Mouse (Mus musculus): Measurements from ENCODE around the gene Mmp8. TPM values are rescaled to one million over a fixed set of nuclear protein-coding genes. Genes with fewer than 3 reads are reported as not detected.
A peak's percentile ranks its signal among the peaks of the same experiment; 100 is the strongest.

Gene Mmp8
- 0.67 and 0.94 TPM in 2 replicates for polyA plus RNA-seq (2015; fragmentation: Nextera tagmentation; extraction: Ambion mirVana)

- Histone ChIP-seq H3K27me3 (replicated peaks) (no peaks in the 10 kb centered on the region), H3K36me3 (no peaks in the 10 kb centered on the region), H3K9ac (no peak within 1 kb of the TSS), H3K9me3 (no peaks in the 10 kb centered on the region), H3K4me1 (replicated peaks) (0 out of 2 replicates have a peak, but pooled peaks cover 3% of the 10 kb centered on the region), H3K4me2 (replicated peaks) (no peak within 1 kb of the TSS), H3K27ac (no peak within 1 kb of the TSS), H3K4me3 (replicated peaks) (no peak within 1 kb of the TSS)
- 64% methylated on average over 8 of the region's 8 CpGs for WGBS
- no peak for ATAC-seq
Observed at GRCm38 (mm10) chr9:7558221-7559017, at the start of gene Mmp8. Mmp8 (plus strand) TSS chr9:7558456.

GRCm38 (mm10) chr9:7509619-7510233 is 48.5 kb upstream of the Mmp8 start:
- 74% methylated on average over 10 of the region's 10 CpGs for WGBS
- Histone ChIP-seq H3K4me1 (replicated peaks) (no peaks in the 10 kb centered on the region), H3K9ac (no peak overlapping the region), H3K36me3 (no peaks in the 10 kb centered on the region), H3K27me3 (replicated peaks) (no peaks in the 10 kb centered on the region), H3K27ac (no peak overlapping the region), H3K4me2 (replicated peaks) (no peak overlapping the region), H3K9me3 (no peaks in the 10 kb centered on the region), H3K4me3 (replicated peaks) (no peak overlapping the region)
- no peak for ATAC-seq

- WGBS, result 62% methylated on average over 4 of the region's 4 CpGs
- Histone ChIP-seq H3K9me3 (no peaks in the 10 kb centered on the region), H3K4me2 (replicated peaks) (no peak overlapping the region), H3K9ac (no peak overlapping the region), H3K27me3 (replicated peaks) (no peaks in the 10 kb centered on the region), H3K4me3 (replicated peaks) (no peak overlapping the region), H3K4me1 (replicated peaks) (no peaks in the 10 kb centered on the region), H3K36me3 (no peaks in the 10 kb centered on the region), H3K27ac (no peak overlapping the region)
- no peak for ATAC-seq
Observed at GRCm38 (mm10) chr9:7517944-7518571, 40.2 kb upstream of the Mmp8 start.

- Histone ChIP-seq H3K9me3 (no peaks in the 10 kb centered on the region), H3K36me3 (no peaks in the 10 kb centered on the region), H3K27ac (no peak overlapping the region), H3K27me3 (replicated peaks) (no peaks in the 10 kb centered on the region), H3K4me1 (replicated peaks) (no peaks in the 10 kb centered on the region), H3K4me3 (replicated peaks) (no peak overlapping the region), H3K9ac (no peak overlapping the region), H3K4me2 (replicated peaks) (no peak overlapping the region)
- ATAC-seq, result no peak
- 63% methylated on average over 4 of the region's 4 CpGs for WGBS
Observed at GRCm38 (mm10) chr9:7526255-7526940, 31.9 kb upstream of the Mmp8 start.

DNA sequence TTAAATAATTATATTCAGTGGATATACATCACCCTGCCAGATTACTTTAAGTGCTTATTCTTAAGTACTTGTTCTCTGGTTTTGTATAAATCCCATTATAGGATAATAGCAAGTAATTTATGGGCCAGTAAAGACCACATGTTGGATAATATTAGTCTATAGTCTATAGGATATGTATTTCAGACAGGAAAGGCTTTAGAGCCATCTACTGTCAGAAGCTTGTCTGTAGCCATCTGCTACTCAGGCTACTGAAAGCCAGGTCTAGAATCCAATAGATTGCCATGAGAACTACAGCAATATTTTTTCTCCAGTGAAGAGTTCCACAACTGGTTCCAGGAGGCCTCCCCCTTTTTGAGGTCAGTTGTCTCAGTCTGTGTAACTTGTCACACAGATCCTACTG is 15.5 kb upstream of the Mmp8 start:
- Histone ChIP-seq H3K36me3 (no peaks in the 10 kb centered on the region), H3K4me3 (replicated peaks) (no peak overlapping the region), H3K9me3 (no peaks in the 10 kb centered on the region), H3K27me3 (replicated peaks) (no peaks in the 10 kb centered on the region), H3K27ac (no peak overlapping the region), H3K4me1 (replicated peaks) (0 out of 2 replicates have a peak, but pooled peaks cover 5% of the 10 kb centered on the region), H3K9ac (no peak overlapping the region), H3K4me2 (replicated peaks) (no peak overlapping the region)
- no peak for ATAC-seq

DNA sequence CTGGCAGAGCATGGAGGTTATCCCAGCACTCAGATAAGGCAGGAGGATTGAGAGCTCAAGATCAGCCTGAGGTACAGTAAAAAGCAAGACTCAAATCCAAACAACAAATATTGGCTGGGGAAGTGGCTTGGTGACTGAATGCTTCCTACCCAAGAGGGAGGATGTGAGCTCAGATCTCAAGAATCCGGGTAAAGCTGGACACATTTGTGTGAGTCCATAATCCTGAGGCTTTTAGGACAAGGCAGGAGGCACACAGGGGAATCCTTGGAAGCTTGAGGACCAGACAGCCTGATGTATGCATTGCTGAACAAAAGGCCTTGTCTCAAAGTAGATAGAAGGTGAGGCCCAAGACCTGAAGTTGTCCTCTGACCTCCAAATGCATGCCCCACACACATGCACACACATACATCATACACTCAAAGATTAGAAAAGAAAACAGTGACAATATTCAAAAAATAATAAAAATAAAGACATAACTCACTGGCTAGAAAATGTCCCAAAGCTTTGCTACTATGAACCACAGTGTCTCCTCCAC is 13.3 kb upstream of the Mmp8 start:
- Histone ChIP-seq H3K4me3 (replicated peaks) (no peak overlapping the region), H3K9ac (no peak overlapping the region), H3K4me2 (replicated peaks) (no peak overlapping the region), H3K36me3 (no peaks in the 10 kb centered on the region), H3K27ac (peak overlapping the region; percentile 40; the same call in 1 of the 2 replicates), H3K9me3 (no peaks in the 10 kb centered on the region), H3K4me1 (replicated peaks) (0 out of 2 replicates have a peak, but pooled peaks cover 5% of the 10 kb centered on the region), H3K27me3 (replicated peaks) (no peaks in the 10 kb centered on the region)
- 62% methylated on average over 1 of the region's 1 CpGs for WGBS
- peak; percentile 41 for ATAC-seq

- Histone ChIP-seq H3K9me3 (no peaks in the 10 kb centered on the region), H3K9ac (no peak overlapping the region), H3K36me3 (no peaks in the 10 kb centered on the region), H3K27me3 (replicated peaks) (no peaks in the 10 kb centered on the region), H3K4me1 (replicated peaks) (0 out of 2 replicates have a peak, but pooled peaks cover 5% of the 10 kb centered on the region), H3K27ac (0 out of 2 replicates have a peak overlapping the region, but pooled peaks have one; percentile 40), H3K4me2 (replicated peaks) (no peak overlapping the region), H3K4me3 (replicated peaks) (no peak overlapping the region)
- WGBS, result 35% methylated on average over 1 of the region's 1 CpGs
- peak; percentile 82 for ATAC-seq
Observed at GRCm38 (mm10) chr9:7545471-7545870, 12.8 kb upstream of the Mmp8 start.

GRCm38 (mm10) chr9:7545920-7546319 is 12.3 kb upstream of the Mmp8 start:
- H3K9me3 ChIP-seq, result no peaks in the 10 kb centered on the region
- H3K4me2 ChIP-seq (replicated peaks), result no peak overlapping the region
- H3K27ac ChIP-seq, result 0 out of 2 replicates have a peak overlapping the region, but pooled peaks have one; percentile 36
- H3K36me3 ChIP-seq, result no peaks in the 10 kb centered on the region
- H3K4me3 ChIP-seq (replicated peaks), result no peak overlapping the region
- no peak for ATAC-seq
- no peak overlapping the region for H3K9ac ChIP-seq
- no peaks in the 10 kb centered on the region for H3K27me3 ChIP-seq (replicated peaks)
- H3K4me1 ChIP-seq (replicated peaks), result 0 out of 2 replicates have a peak, but pooled peaks cover 5% of the 10 kb centered on the region
- 89% methylated on average over 7 of the region's 7 CpGs for WGBS

GRCm38 (mm10) chr9:7551943-7552342 is 6.3 kb upstream of the Mmp8 start:
- Histone ChIP-seq H3K9me3 (no peaks in the 10 kb centered on the region), H3K27me3 (replicated peaks) (no peaks in the 10 kb centered on the region), H3K27ac (no peak overlapping the region), H3K4me1 (replicated peaks) (no peaks in the 10 kb centered on the region), H3K4me3 (replicated peaks) (no peak overlapping the region), H3K9ac (no peak overlapping the region), H3K36me3 (no peaks in the 10 kb centered on the region), H3K4me2 (replicated peaks) (no peak overlapping the region)
- ATAC-seq, result no peak

DNA sequence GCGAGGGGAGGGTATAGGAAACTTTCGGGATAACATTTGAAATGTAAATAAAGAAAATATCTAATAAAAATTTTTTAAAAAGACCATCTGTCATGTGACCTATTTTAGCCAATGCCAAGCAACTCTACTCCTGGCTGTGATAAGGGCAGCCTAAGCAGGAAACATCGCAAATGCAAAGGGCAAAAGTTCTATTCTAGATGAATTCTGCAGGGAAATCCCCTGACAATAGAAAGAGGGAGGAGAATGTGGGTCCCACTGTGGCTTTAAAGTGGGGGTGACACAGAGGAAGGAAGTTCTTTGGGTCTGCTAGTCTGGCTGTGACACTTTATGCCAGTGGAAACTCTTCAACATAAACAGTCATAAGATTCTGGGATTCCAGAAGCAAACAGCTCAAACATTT is 4.7 kb upstream of the Mmp8 start:
- Histone ChIP-seq H3K9me3 (no peaks in the 10 kb centered on the region), H3K27ac (no peak overlapping the region), H3K27me3 (replicated peaks) (no peaks in the 10 kb centered on the region), H3K9ac (no peak overlapping the region), H3K4me2 (replicated peaks) (no peak overlapping the region), H3K4me1 (replicated peaks) (0 out of 2 replicates have a peak, but pooled peaks cover 3% of the 10 kb centered on the region), H3K36me3 (no peaks in the 10 kb centered on the region), H3K4me3 (replicated peaks) (no peak overlapping the region)
- 79% methylated on average over 3 of the region's 3 CpGs for WGBS
- no peak for ATAC-seq

- H3K36me3 ChIP-seq, result no peaks in the 10 kb centered on the region
- 39% methylated on average over 3 of the region's 3 CpGs for WGBS
- no peaks in the 10 kb centered on the region for H3K9me3 ChIP-seq
- H3K4me2 ChIP-seq (replicated peaks), result no peak overlapping the region
- H3K27me3 ChIP-seq (replicated peaks), result no peaks in the 10 kb centered on the region
- H3K27ac ChIP-seq, result no peak overlapping the region
- ATAC-seq, result no peak
- no peak overlapping the region for H3K4me3 ChIP-seq (replicated peaks)
- 0 out of 2 replicates have a peak, but pooled peaks cover 3% of the 10 kb centered on the region for H3K4me1 ChIP-seq (replicated peaks)
- H3K9ac ChIP-seq, result no peak overlapping the region
Observed at GRCm38 (mm10) chr9:7554382-7554781, 3.9 kb upstream of the Mmp8 start.

DNA sequence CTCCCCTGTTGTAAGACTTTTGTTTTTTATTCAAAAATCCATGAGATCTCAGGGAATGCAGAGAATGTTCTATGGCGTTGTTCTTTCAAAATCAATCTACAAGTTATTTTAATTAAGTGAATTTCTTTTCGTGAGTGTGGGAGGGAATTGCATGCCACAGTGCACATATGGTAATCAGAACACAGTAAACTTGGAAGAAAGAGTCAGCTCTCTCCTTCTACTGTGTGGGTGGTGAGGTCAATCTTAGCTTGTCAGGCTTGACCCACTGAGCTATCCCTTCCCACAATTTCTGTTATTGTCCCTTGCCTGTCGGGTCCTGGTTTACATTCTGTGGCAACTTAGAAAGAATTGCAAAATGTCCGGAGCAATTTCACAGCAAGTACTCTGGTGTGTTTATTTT is 1.8 kb downstream of the Mmp8 start:
- 0 out of 2 replicates have a peak, but pooled peaks cover 3% of the 10 kb centered on the region for H3K4me1 ChIP-seq (replicated peaks)
- ATAC-seq, result no peak
- no peak overlapping the region for H3K27ac ChIP-seq
- WGBS, result 65% methylated on average over 4 of the region's 4 CpGs
- no peaks in the 10 kb centered on the region for H3K9me3 ChIP-seq
- no peak overlapping the region for H3K9ac ChIP-seq
- H3K4me2 ChIP-seq (replicated peaks), result no peak overlapping the region
- no peaks in the 10 kb centered on the region for H3K27me3 ChIP-seq (replicated peaks)
- no peak overlapping the region for H3K4me3 ChIP-seq (replicated peaks)
- H3K36me3 ChIP-seq, result no peaks in the 10 kb centered on the region

All from intestine, embryonic 15.5 days (tissue).